Mouse (Mus musculus) adipocyte (in vitro differentiated cells): Measurements from ENCODE around the gene Ccdc33.

ENCODE experiments used
- DNase-seq: peaks from one replicate; pipeline ENCODE4 v3.0.0-alpha.2; 2016; ENCODE audit warnings: low spot score

Ccdc33 gene

GRCm38 (mm10) chr9:58011552-58011951 lies 107.1 kb downstream of the Ccdc33 start:
- no peak for DNase-seq

GRCm38 (mm10) chr9:58011027-58011426 lies 107.6 kb downstream of the Ccdc33 start:
- peak; percentile 38 for DNase-seq

DNA sequence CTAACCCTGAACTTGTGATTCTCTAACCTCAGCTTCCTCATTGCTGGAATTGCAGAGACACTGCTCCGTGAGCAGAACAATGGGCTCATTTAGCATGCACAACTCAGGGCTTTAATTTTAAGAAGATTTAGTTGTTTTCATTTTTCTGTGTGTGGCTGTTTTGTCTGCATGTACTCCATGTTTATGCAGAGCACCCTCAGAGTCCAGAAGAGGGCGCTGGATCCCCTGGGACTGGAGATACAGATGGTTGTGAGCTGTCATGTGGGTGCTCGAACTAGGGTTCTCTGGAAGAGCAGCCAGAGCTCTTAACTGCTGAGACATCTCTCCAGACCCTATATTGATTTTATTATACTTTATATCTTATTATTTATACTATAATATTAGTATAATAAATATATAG lies 109.0 kb downstream of the Ccdc33 start:
- no peak for DNase-seq

DNA sequence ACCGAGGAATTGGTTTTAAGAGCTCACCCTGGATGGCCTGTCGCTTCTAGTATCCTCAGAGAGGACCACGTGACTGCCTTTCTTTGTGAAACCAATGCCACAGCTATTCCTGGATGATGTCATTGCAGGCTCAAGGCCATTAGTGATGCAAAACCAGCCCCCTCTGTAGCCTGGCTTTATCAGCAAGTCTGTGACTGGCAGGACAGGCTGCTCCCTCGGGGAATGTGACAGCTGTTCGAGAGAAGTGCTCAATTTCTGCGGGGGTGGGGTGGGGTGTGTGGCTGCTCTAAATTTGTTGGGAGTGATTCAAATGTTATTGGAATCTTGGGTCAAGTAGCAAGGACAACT lies 109.6 kb downstream of the Ccdc33 start:
- peak; percentile 37 for DNase-seq

DNA sequence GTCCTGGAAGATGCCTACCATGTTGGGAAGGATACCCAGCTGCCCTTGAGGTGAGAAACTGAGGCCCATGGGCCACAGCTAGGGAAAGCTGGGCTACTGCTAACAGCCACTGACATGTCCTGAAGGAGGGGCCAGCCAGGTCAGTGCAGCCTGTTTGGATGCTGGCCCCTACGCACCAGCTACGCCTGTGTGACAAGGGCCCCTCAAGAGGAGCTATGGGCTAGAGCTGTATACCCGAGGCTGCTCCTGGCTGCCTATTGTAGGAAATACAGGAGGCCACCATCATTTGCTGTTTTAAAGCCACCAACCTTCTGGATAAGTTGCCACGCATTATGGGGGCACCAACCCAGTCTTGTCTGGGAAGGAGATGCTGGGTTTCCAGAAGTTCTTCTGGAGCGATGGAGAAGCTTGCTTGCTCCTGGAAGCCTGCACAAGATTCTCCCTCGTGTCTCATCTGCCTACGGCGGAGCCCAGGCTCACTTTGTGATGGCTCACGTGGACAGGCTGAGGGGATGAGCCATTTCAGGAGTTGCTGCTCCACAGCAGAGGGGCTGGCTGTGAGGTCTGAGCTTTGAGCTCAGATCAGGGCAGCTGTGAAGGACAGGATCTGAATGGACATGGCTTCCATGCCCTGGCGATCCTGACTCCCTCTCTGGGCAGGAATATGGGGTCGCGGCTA lies 110.1 kb downstream of the Ccdc33 start:
- no peak for DNase-seq

- no peak for DNase-seq
Observed at GRCm38 (mm10) chr9:58005753-58006461, 112.7 kb downstream of the Ccdc33 start, which contains the start of gene Cyp11a1. Gene Cyp11a1, plus strand, starts transcription at chr9:58006411.

- no peak for DNase-seq
Observed at GRCm38 (mm10) chr9:58003272-58003671, 115.4 kb downstream of the Ccdc33 start.

DNA sequence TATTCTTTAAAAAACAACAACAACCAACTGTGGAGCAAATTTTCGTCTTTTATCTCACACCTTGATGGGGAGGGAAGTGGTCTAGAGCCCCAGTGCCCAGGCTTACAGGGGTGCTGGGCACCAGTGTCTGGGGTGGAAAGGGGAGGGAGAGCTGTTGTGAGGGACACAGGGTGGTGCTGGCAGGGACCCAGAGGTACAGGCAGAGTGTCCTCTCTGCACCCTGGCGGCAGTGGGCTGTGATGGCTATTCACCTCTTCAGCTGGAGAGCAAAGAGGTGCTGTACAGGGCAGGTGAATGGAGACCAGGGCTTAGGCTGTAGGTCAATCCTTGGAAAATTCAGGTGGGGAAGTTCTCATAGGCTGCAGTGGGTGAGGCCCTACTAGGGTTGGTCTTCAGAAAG lies 118.9 kb downstream of the Ccdc33 start:
- DNase-seq, result no peak

DNA sequence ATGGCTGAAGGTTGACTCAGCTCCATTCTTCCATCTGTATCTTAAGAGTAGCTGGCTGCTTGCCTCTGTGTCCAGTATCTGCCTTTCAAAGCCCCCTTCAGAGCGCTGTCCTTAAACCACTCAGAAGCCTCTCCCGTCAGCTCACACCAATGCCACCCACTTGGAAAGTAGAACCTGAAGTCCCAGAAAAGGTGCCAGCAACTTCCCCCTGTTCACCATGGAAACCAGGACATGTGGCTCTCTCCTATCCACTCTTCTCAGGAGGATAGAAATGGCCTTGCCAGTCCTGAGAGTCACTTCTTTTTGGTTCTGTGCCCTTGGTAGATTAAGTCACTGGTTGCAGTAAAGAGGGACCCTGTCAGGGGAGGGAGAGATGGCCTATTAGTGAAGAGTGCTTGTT lies 119.9 kb downstream of the Ccdc33 start:
- DNase-seq, result no peak

- DNase-seq, result peak; percentile 73
Observed at GRCm38 (mm10) chr9:57998032-57998659, 120.5 kb downstream of the Ccdc33 start.

DNA sequence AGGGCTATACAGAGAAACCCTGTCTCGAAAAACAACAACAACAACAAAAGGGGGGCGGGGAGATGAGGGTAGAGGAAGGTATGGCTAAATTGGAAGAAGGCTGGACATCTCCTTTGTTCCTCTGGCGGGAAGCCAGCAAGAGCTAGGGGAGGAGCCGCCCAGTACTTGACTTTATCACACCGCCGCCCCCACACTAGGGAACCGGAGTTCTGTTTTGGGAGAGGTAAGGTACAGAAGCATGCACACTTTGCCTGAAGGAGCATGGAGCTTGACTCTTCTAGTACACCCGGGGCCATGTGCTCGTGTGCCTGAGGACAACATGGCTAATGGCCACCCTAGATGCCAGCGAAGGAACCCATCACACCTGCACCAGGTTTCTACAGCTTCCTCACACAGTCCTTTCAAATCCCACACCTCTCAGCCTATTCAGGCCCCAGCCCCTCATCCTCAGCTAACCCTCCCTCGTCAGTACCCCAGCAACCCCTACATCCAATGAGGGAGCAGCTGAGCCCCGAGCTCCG lies 121.1 kb downstream of the Ccdc33 start:
- no peak for DNase-seq

DNA sequence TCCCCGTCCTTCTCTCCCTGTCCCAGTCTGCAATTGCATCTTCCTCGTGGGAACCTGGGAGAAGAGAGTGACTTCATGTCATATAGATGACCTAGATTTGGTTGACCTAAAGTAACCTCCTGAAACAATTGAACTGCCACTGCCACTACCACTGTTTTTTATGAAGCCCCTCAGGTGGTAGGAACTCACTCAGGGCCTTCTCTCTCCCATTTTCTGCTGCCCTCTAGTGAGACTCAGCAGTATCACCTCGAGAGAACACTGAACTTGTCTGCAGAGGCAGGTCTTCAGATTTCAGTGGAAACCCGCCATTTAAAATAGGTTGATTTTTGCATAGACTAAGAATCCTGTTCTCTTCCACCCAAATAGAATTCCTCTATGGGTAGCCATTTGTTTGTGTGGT lies 123.3 kb downstream of the Ccdc33 start:
- no peak for DNase-seq

DNA sequence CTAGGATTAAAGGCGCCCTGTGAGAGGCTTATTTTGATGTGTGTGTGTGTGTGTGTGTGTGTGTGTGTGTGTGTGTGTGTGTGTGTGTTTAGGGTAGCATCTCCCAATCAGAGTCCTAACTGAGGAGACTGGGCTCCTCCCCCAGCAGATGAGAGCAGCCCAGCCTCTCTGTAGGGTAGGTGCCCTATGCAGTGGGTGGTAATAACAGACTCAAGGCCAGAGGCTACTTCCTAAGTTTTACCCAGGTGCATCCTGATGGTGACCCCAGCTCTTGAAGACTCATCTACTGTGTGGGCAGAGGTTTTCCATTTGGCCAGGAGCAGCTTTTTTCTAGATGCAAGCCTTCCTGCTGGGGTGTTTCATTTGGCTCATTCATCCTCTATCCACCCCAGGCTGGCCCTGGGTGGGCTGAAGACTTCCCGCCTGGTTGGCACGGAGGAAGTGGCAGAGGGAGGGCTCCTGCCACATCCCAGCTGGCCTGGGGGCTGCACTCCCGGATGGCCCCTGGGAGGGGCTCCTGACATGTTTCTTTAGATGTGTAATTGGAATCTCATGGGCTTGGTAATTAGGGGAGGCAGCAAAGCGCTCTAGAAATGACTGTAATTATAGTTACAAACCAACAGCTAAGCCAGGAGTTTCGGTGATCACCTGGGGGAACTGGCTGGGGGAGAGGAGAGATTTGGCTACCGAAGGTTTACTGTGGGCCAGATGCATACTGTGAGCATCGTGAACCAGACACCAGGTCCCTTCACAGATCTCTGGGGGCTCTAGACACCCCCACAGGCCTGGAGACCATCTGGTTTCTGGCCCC lies 125.6 kb downstream of the Ccdc33 start:
- DNase-seq, result no peak

DNA sequence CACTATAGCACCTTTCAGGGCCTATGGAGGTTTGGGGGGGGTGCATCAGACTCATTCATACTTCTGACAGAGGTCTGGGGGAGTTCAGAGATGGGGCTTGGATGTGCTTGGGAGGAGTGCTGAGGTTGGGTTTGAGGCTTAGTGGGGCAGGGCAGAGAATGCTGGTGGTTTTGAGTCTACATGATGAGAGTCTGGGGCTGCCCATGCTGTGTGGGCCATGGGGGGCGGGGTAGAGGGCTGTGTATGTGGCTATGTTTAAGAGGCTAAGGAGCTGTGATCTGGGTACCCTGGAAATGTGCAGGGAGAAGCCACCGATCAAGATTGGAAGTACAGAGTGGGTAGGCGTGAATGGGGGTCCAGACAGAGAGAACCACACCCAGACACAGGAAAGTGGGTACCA lies 126.6 kb downstream of the Ccdc33 start:
- no peak for DNase-seq

DNA sequence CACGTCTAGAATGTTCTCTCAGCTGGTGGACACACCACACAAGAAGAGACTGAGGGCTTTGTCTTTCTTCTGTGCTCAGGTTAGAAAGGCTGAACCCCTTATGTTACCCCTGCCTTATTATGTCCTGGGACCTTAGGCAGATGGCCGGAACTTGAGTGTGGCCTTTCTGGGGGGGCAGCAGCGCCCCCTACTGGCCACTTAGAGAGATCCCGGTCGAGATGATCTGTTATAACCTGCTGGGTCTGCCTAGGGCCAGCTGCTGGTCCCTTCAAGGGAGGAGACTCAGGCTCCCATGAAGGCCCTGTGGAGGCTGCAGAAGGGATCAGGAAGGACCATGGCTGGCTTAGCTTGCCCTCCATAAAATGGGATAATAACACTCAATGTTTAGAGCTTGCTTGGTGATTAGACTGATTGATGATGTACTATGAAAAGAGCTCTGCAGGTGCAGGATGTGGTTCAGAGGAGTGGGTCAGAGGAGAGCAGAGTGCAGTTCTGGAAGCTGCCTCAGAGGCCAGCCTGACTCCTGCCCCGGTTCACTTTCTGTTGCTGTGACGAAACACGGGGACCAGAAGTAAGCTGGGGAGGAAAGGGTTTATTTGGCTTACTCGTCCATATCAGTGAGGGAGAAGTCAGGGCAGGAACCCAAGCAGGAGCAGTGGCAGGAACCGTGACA lies 128.0 kb downstream of the Ccdc33 start:
- DNase-seq, result peak; percentile 62

DNA sequence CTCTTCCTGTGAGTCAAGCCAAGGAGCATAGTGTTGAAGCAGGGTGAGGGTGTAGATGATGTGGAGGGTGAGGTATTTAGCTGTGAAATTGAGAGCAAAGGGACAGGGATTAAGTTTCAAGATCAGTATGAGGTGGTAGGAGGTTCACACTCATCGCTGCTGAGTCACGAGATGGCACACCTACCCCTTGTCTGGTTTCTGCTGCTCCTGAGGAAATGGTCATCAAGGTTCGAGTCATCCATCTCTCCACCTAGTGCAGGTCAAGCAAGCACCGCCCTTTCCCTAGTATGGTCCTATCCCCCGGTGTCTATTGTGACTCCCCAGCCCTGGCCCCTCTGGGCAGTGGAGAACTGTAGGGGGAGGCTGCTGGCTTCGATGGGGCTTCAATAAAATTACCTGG lies 129.3 kb downstream of the Ccdc33 start:
- no peak for DNase-seq

GRCm38 (mm10) chr9:57988098-57988497 lies 130.5 kb downstream of the Ccdc33 start:
- DNase-seq, result no peak

DNA sequence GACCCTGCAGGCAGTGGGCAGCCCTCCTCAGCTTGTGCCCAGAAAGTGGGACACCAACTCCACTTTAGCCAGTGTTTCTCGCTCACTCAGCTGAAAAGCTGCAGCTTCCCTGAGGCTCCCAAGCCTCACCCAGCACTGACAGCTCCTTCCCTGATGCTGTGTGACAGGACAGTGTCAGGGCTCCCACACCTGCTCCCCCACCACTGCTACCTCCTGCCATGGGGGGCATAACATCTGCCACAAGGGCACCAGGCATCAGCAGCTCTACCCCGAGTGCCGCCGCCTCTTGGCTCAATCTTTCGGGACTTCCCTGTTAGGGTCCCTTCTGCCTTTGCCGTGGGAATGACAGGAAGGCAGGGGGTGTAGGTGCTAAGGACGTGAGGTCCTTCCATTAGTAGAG lies 132.3 kb downstream of the Ccdc33 start:
- no peak for DNase-seq

- DNase-seq, result no peak
Observed at GRCm38 (mm10) chr9:57985304-57985703, 133.3 kb downstream of the Ccdc33 start.

GRCm38 (mm10) chr9:57980570-57980969 lies 138.1 kb downstream of the Ccdc33 start:
- no peak for DNase-seq

DNA sequence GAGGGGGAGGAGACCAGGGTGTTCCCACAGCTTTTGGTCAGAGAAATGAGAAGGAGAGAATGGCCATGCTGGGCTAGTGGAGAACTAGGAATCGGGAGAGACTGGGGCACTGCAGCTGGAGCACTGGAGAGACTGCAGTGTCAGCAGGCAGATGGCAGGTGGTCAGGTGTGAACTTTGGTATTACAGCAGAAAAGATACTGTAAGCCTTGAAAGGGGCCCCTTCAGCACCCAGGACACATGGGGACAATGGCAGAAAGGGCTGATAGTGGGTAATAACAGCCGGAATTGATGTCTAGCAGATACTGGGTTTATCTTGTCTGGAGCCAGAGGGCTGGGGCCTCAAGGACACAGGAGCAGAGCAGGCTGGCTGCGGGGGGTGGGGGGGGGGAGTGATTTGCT lies 139.8 kb downstream of the Ccdc33 start:
- no peak for DNase-seq
